In genomic region chr10:4230563-4231359, GRCm38 (mm10) we compare ENCODE assay signal across 17 mouse cellular contexts.
"Had no signal": no experiment of that assay in that cellular context is flagged by ENCODE, and none has a peak within 500 bp of the region (broad histone marks: within the 10 kb centered on the region; RNA-seq: fewer than 3 reads in every experiment).

No protein-coding gene starts in this region.

- H3K4me2 ChIP-seq: limb, embryonic 13.5 days; liver, embryonic 12.5 days; liver, embryonic 15.5 days; lung, embryonic 15.5 days; midbrain, embryonic 11.5 days had no signal

- ATAC-seq: liver, embryonic 12.5 days had no signal

- H3K9ac ChIP-seq: limb, embryonic 13.5 days; liver, embryonic 12.5 days; liver, embryonic 15.5 days; lung, embryonic 15.5 days had no signal

- H3K9me3 ChIP-seq: limb, embryonic 10.5 days; limb, embryonic 13.5 days; liver, embryonic 12.5 days; liver, embryonic 15.5 days; lung, embryonic 15.5 days had no signal

- H3K4me1 ChIP-seq: limb, embryonic 10.5 days; limb, embryonic 13.5 days; liver, embryonic 12.5 days; liver, embryonic 15.5 days had no signal

- H3K36me3 ChIP-seq: limb, embryonic 10.5 days; limb, embryonic 13.5 days; liver, embryonic 12.5 days; liver, embryonic 15.5 days; lung, embryonic 15.5 days had no signal

- H3K27ac ChIP-seq: kidney, postnatal 0 days; layer of hippocampus, adult 2 months; limb, embryonic 10.5 days; limb, embryonic 13.5 days; liver, embryonic 12.5 days; liver, embryonic 15.5 days; lung, embryonic 15.5 days had no signal

- H3K27me3 ChIP-seq: limb, embryonic 13.5 days; liver, embryonic 12.5 days; liver, embryonic 15.5 days; lung, embryonic 15.5 days had no signal

- H3K4me3 ChIP-seq: layer of hippocampus, adult 2 months; limb, embryonic 10.5 days; limb, embryonic 13.5 days; liver, embryonic 12.5 days; liver, embryonic 15.5 days; lung, embryonic 15.5 days had no signal

- DNase-seq: kidney, adult 2 months; kidney, postnatal 25 days; layer of hippocampus, adult 9-11 months; liver; lung, adult 18-20 months; lung, postnatal 10 days; lung, postnatal 36 days; midbrain, embryonic 14.5 days; thymus, postnatal 36 days had no signal
